Mouse (Mus musculus) midbrain, embryonic 13.5 days (tissue): ENCODE data around the gene Dok5. TPM values are rescaled to one million over a fixed set of nuclear protein-coding genes. Genes with fewer than 3 reads are reported as not detected.

ENCODE experiments used
- ATAC-seq: fragments of 200-750 bp; cut with Nextera tagmentation; 2 replicates; pipeline ENCODE4 v1.8.0; 2017; ENCODE audit warnings: mild to moderate bottlenecking, moderate TSS enrichment, moderate library complexity
- H3K27ac ChIP-seq: fragments of 300-500 bp; sonication (generic); 2 replicates; pipeline ENCODE4 v1.5.1; 2015; ENCODE audit warnings: inconsistent platforms, mild to moderate bottlenecking, moderate library complexity
- H3K27me3 ChIP-seq: fragments of 300-500 bp; sonication (generic); 2 replicates; pipeline ENCODE4 v1.6.1; 2015; ENCODE audit warnings: mild to moderate bottlenecking, inconsistent platforms
- H3K36me3 ChIP-seq: fragments of 300-500 bp; sonication (generic); 2 replicates; pipeline ENCODE4 v1.6.1; 2015; ENCODE audit warnings: mild to moderate bottlenecking, inconsistent platforms
- H3K4me1 ChIP-seq: fragments of 300-500 bp; sonication (generic); replicated peaks from 2 replicates; pipeline ENCODE4 v1.6.1; 2015; ENCODE audit warnings: inconsistent platforms
- H3K4me2 ChIP-seq: fragments of 300-500 bp; sonication (generic); replicated peaks from 2 replicates; pipeline ENCODE4 v1.6.1; 2015; ENCODE audit warnings: moderate library complexity, mild to moderate bottlenecking, inconsistent platforms
- H3K4me3 ChIP-seq: fragments of 300-500 bp; sonication (generic); replicated peaks from 2 replicates; pipeline ENCODE4 v1.5.1; 2015; ENCODE audit warnings: mild to moderate bottlenecking, inconsistent platforms
- H3K9ac ChIP-seq: fragments of 300-500 bp; sonication (generic); replicated peaks from 2 replicates; pipeline ENCODE4 v1.6.1; 2015; ENCODE audit warnings: mild to moderate bottlenecking, inconsistent platforms
- H3K9me3 ChIP-seq: fragments of 300-500 bp; sonication (generic); 2 replicates; pipeline ENCODE4 v1.6.1; 2016; ENCODE audit warnings: mild to moderate bottlenecking, inconsistent platforms
- WGBS: fragments of 180-500 bp; shearing (Covaris S2); methylation state at CpG from one replicate; pipeline ENCODE4 v1.1.7; 2015; 5-methylcytosine and 5-hydroxymethylcytosine counted together
- polyA plus RNA-seq: library from polyadenylated mRNA; unstranded; fragments of >200 nt; fragmentation: Nextera tagmentation; extraction: Ambion mirVana; gene quantifications from 2 replicates; pipeline ENCODE4 v1.2.1, GENCODE M21; 2015

Gene Dok5
- polyA plus RNA-seq, 1 experiment from 2014 or later = 41.1 TPM

GRCm38 (mm10) chr2:170772126-170772884, 40.7 kb downstream of the Dok5 start:
- H3K9ac ChIP-seq = peak overlapping the region; percentile 34
- H3K4me2 ChIP-seq = peak overlapping the region; percentile 43
- no peaks in the 10 kb centered on the region for H3K36me3 ChIP-seq
- 1% methylated on average over 19 of the region's 19 CpGs for WGBS
- H3K4me3 ChIP-seq = 0 out of 2 replicates have a peak overlapping the region, but pooled peaks have one; percentile 10
- H3K27ac ChIP-seq = peak overlapping the region; percentile 86
- peaks cover 46% of the 10 kb centered on the region for H3K4me1 ChIP-seq
- H3K27me3 ChIP-seq = no peaks in the 10 kb centered on the region
- peak; percentile 63 for ATAC-seq
- no peaks in the 10 kb centered on the region for H3K9me3 ChIP-seq

DNA sequence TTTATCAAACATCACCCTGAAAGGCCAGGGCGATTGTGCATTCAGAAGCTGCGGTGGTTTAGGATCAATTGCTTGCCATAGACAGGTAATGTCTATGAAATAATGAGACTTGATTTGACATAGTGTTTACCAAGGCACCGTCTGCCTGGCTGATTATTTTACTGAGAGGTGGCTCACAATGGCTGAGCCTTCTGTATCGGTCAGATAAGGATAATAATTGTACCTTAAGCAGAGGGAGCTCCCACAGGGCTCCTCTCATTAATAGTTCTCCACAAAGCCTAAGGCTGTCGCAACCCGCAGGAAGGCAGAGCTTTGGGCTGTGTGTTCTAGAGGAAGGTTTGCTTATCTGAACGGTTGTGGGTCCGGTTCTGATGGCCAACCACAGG, 41.3 kb downstream of the Dok5 start:
- no peaks in the 10 kb centered on the region for H3K9me3 ChIP-seq
- H3K27ac ChIP-seq = peak overlapping the region; percentile 86
- H3K27me3 ChIP-seq = no peaks in the 10 kb centered on the region
- 0 out of 2 replicates have a peak overlapping the region, but pooled peaks have one; percentile 16 for H3K9ac ChIP-seq
- peak; percentile 74; the same call in 1 of the 2 replicates for ATAC-seq
- H3K4me2 ChIP-seq = peak overlapping the region; percentile 43
- H3K36me3 ChIP-seq = no peaks in the 10 kb centered on the region
- WGBS = 13% methylated on average over 8 of the region's 8 CpGs
- peaks cover 41% of the 10 kb centered on the region for H3K4me1 ChIP-seq
- H3K4me3 ChIP-seq = no peak overlapping the region

GRCm38 (mm10) chr2:170775577-170775976, 44.0 kb downstream of the Dok5 start:
- H3K36me3 ChIP-seq = no peaks in the 10 kb centered on the region
- H3K4me2 ChIP-seq = no peak overlapping the region
- no peak for ATAC-seq
- peaks cover 45% of the 10 kb centered on the region for H3K4me1 ChIP-seq
- H3K27ac ChIP-seq = no peak overlapping the region
- H3K9ac ChIP-seq = no peak overlapping the region
- WGBS = 85% methylated on average over 15 of the region's 15 CpGs
- H3K27me3 ChIP-seq = no peaks in the 10 kb centered on the region
- H3K4me3 ChIP-seq = no peak overlapping the region
- H3K9me3 ChIP-seq = no peaks in the 10 kb centered on the region

DNA sequence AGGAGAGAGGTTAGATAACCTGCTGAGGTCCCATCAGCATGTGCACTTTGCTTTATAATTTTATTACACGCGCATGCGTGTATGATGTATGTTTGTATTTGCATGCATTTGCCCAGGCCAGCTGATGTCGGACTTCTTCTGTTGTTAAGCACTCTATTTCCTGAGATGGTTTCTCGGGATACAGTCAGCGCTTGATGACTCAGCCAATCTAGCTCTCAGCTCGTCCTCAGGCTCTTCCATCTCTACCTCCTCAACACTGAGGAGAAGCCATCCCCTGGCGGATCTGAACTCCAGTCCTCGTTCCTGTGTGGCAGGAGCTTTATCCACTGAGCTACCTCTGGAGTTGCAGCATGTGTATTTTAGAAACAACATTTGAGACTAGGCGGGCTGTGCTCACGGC, 44.5 kb downstream of the Dok5 start:
- no peaks in the 10 kb centered on the region for H3K36me3 ChIP-seq
- no peak for ATAC-seq
- H3K27ac ChIP-seq = no peak overlapping the region
- WGBS = 95% methylated on average over 11 of the region's 11 CpGs
- H3K4me2 ChIP-seq = no peak overlapping the region
- H3K9ac ChIP-seq = no peak overlapping the region
- H3K4me1 ChIP-seq = peaks cover 45% of the 10 kb centered on the region
- H3K27me3 ChIP-seq = no peaks in the 10 kb centered on the region
- no peak overlapping the region for H3K4me3 ChIP-seq
- no peaks in the 10 kb centered on the region for H3K9me3 ChIP-seq

- 77% methylated on average over 6 of the region's 6 CpGs for WGBS
- ATAC-seq = no peak
- H3K27ac ChIP-seq = no peak overlapping the region
Measured at GRCm38 (mm10) chr2:170777572-170777971, 46.0 kb downstream of the Dok5 start.

DNA sequence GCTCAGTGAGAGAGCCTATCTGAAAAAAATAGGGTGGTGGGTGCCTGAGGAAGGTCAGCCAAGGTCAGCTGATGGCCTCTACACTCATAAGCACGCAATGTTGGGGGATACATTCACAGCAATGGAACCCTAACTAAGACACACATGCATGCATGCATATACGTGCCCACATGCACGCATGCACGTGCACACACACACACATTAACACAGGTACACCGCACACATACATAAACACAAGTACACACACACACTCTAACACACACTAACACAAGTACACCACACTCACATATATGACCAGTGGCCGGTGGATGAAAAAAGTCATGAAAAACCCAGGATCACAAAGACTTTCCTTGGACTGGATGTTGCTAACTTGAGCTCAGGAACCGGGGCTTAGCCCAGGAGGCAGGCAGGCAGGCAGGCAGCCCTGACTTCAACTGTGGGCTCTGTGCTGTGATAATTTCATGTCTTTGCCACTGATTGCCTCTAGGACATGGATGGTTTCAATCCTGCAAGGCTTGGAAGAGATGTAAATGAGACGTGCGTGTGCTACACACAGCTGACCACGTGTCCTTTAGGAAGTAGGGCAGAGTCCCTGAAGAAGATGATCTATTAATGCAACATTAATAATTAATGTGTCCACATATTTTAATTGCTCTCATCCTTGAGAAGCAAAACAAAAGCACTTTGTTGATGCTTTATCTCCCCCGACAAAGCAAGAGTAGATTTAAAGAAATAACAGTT, 48.6 kb downstream of the Dok5 start:
- peak overlapping the region; percentile 49; the same call in 1 of the 2 replicates for H3K27ac ChIP-seq
- H3K9me3 ChIP-seq = no peaks in the 10 kb centered on the region
- no peaks in the 10 kb centered on the region for H3K36me3 ChIP-seq
- 74% methylated on average over 11 of the region's 11 CpGs for WGBS
- peaks cover 16% of the 10 kb centered on the region for H3K4me1 ChIP-seq
- 0 out of 2 replicates have a peak, but pooled peaks have one; percentile 55 for ATAC-seq
- H3K4me3 ChIP-seq = no peak overlapping the region
- no peak overlapping the region for H3K9ac ChIP-seq
- no peaks in the 10 kb centered on the region for H3K27me3 ChIP-seq
- no peak overlapping the region for H3K4me2 ChIP-seq

More at GRCm38 (mm10) chr2:170777572-170777971, 46.0 kb downstream of the Dok5 start:
- no peak overlapping the region for H3K4me2 ChIP-seq
- H3K9me3 ChIP-seq = no peaks in the 10 kb centered on the region
- H3K9ac ChIP-seq = no peak overlapping the region
- H3K27me3 ChIP-seq = no peaks in the 10 kb centered on the region
- no peak overlapping the region for H3K4me3 ChIP-seq
- H3K4me1 ChIP-seq = peaks cover 31% of the 10 kb centered on the region
- no peaks in the 10 kb centered on the region for H3K36me3 ChIP-seq

DNA sequence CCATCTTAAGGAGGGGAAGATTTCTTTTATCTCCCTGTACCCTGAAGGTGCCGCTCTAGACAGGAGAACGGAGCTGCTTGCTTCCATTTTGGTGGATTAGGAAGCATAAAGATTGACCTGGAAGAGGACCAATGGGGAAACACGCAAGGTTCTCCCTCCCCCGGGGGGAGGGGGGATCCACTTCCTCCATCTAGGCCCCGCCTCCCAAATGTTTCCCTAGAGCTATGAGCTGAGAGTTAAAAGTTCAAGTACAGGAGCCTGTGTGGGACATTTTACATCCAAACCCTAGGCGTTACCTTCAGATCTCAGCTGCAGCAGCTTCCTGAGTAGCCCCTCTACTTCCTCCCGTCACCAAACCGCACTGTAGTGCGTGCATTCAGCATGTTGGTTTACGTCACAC, 56.5 kb downstream of the Dok5 start:
- Histone ChIP-seq H3K4me2 (no peak overlapping the region), H3K27ac (no peak overlapping the region), H3K36me3 (0 out of 2 replicates have a peak, but pooled peaks cover 4% of the 10 kb centered on the region), H3K4me1 (peaks cover 12% of the 10 kb centered on the region), H3K4me3 (no peak overlapping the region), H3K9ac (no peak overlapping the region), H3K27me3 (no peaks in the 10 kb centered on the region), H3K9me3 (0 out of 2 replicates have a peak, but pooled peaks cover 5% of the 10 kb centered on the region)
- no peak for ATAC-seq
- WGBS = 94% methylated on average over 10 of the region's 10 CpGs

GRCm38 (mm10) chr2:170791332-170792017, 59.9 kb downstream of the Dok5 start:
- Histone ChIP-seq H3K9ac (no peak overlapping the region), H3K4me2 (no peak overlapping the region), H3K9me3 (0 out of 2 replicates have a peak, but pooled peaks cover 8% of the 10 kb centered on the region), H3K36me3 (0 out of 2 replicates have a peak, but pooled peaks cover 4% of the 10 kb centered on the region), H3K4me3 (no peak overlapping the region), H3K27me3 (no peaks in the 10 kb centered on the region), H3K4me1 (peaks cover 9% of the 10 kb centered on the region), H3K27ac (no peak overlapping the region)
- peak; percentile 56; the same call in 1 of the 2 replicates for ATAC-seq
- 20% methylated on average over 8 of the region's 8 CpGs for WGBS

- no peak overlapping the region for H3K27ac ChIP-seq
- H3K4me1 ChIP-seq = peaks cover 9% of the 10 kb centered on the region
- ATAC-seq = no peak
- H3K27me3 ChIP-seq = no peaks in the 10 kb centered on the region
- no peak overlapping the region for H3K9ac ChIP-seq
- H3K4me2 ChIP-seq = no peak overlapping the region
- WGBS = 91% methylated on average over 3 of the region's 3 CpGs
- H3K4me3 ChIP-seq = no peak overlapping the region
- peaks cover 4% of the 10 kb centered on the region; the same call in 1 of the 2 replicates for H3K36me3 ChIP-seq
- H3K9me3 ChIP-seq = 0 out of 2 replicates have a peak, but pooled peaks cover 2% of the 10 kb centered on the region
Measured at GRCm38 (mm10) chr2:170795242-170795641, 63.6 kb downstream of the Dok5 start.

GRCm38 (mm10) chr2:170802984-170803383, 71.4 kb downstream of the Dok5 start:
- Histone ChIP-seq H3K9ac (no peak overlapping the region), H3K27ac (no peak overlapping the region), H3K9me3 (no peaks in the 10 kb centered on the region), H3K4me3 (no peak overlapping the region), H3K4me1 (peaks cover 10% of the 10 kb centered on the region), H3K4me2 (no peak overlapping the region), H3K36me3 (peaks cover 9% of the 10 kb centered on the region), H3K27me3 (no peaks in the 10 kb centered on the region)
- 80% methylated on average over 6 of the region's 6 CpGs for WGBS
- no peak for ATAC-seq

DNA sequence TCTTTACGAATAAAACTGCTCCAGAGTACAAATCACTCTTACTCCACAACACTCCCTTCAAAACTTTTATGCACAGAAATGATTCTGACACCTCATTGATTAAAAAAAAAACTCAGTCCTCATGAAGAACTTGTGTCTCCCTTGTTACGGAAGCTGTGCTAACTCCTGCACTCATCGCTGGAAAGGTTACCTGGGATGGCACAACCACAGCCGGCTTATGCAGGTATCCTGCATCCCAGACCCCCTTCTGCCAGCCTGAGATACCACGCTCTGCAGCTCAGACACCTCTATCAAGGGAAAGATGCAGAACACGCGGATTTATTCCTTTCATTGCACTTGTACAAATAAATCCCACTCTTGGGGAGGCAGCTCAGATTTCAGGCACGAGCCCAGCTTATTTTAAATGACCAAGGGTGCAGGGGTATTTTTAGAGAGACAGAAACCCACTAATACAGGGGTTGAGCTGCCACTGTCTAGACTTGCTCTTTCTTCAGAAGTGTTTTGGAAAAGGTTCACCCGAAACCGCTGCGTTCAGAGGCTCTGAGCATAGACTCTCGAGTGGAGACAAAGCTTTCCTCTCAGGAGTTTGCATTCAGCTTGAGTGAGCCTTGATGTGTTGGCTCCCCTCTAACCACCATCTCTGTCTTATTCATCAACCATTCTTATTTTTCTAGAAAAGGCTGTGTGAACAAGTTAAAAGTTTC, 76.1 kb downstream of the Dok5 start:
- Histone ChIP-seq H3K27ac (peak overlapping the region; percentile 67), H3K27me3 (no peaks in the 10 kb centered on the region), H3K36me3 (no peaks in the 10 kb centered on the region), H3K9me3 (no peaks in the 10 kb centered on the region), H3K4me3 (no peak overlapping the region), H3K9ac (no peak overlapping the region), H3K4me2 (no peak overlapping the region), H3K4me1 (peaks cover 22% of the 10 kb centered on the region)
- ATAC-seq = 0 out of 2 replicates have a peak, but pooled peaks have one; percentile 58
- WGBS = 50% methylated on average over 12 of the region's 12 CpGs
